Mouse (Mus musculus): ENCODE data around the gene Gtpbp1. TPM values are rescaled to one million over a fixed set of nuclear protein-coding genes. Genes with fewer than 3 reads are reported as not detected.
"Not testable (repeated sequence)": the region's sequence is repeated elsewhere in the genome, so short reads cannot be mapped to it uniquely, and the experiment has no call there.

Gtpbp1 gene
- polyA plus RNA-seq (2017; shearing (Covaris generic)): 10 to 100 TPM; 21.2 to 24.9 TPM

DNA sequence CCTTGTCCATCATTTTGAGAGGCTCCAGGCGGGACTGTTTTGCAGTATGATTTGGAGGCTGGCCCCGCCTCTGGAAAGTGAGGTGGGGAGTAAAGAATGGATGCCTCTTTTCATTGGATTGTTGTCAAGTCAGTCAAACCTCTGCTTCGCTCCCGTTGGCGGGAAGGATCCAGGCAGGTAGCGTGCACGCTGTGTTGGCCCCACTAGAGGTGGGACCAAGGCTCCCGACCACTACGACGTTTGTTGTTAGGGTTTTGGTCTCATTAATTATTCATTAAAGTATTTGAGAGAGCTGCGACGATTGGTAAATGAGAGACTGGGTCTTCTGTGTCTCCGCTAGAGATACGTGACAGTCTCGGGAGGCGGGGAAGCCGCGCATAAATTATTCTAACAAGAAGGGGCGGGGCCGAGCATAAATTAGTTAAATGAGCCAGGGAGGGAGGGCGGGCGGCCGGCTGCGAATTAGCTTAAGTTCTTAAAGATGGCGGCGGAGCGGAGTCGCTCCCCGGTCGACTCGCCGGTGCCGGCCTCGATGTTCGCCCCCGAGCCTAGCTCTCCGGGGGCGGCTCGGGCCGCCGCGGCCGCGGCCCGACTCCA lies at the start of gene Gtpbp1:
Gene Gtpbp1, plus strand, starts transcription at position 420 of the 597 bp plus-strand sequence.
- peak; percentile 78 for ATAC-seq

DNA sequence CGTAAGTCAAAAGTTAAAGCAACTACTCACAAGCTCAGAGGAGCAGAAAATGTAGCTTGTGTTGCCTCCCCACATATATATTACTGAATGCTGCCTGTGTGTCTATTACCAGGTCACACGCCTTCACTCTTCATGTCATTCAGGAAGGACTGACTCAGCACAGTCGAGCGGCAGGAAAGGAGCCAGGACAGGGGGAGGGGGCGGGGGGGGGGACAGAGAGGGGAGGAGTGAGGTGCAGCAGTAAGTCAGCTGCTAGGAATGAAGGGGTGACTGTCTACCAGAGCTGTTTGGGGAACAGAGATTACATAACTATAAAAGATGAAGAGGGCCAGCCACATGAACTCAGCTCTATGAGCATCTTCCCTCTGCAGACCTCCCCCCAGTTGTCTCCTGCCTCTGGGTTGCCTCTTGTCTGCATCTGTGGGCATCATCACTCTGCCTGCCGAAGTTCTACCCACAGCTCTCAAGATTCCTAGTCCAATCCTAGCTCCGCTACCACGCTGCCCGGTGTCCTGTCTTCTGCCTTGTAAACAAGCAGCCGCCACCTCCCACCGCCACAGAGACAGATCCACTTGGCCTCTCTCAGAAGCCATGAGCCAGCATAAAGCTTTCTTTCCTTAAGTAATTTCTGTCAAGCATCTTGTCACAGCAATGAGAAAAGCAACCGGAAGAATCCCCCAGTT lies 49.4 kb upstream of the Gtpbp1 start:
- ATAC-seq: no peak

DNA sequence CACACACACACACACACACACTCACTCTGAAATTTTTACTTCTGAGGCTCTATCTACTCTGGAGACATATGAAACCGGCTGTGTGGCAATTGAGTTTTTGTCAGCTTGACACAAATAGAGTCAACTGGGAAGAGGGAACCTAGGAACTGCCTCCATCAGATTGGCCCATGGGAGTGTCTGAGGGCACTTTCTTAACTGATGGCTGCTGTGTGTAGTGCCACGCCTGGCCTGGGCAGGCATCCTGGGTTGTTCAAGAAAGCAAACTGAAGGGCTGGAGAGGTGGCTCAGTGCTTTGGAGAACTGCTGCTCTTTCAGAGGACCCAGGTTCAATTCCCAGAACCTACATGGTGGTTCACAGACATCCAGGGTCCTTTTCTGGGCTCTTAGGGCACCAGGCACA lies 45.2 kb upstream of the Gtpbp1 start:
- no peak for ATAC-seq

DNA sequence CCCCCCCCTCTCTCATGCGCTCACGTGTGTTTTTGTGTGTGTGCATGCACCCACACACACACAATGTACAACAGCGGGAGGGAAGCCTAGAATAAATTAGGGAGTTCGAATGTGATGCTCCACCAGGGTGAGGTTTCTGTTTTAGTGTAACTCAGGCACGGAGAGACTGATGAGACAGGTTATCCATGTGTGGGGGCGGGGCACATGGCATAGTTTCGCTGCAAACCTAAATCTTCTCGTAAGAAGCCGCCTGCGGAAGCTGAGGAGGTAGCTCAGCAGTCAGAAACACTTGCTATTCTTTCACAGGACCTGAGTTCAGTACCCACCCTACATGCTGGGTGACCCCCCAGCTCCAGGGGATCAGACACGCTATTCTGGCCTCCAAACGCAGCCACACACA lies 42.5 kb upstream of the Gtpbp1 start:
- no peak for ATAC-seq

DNA sequence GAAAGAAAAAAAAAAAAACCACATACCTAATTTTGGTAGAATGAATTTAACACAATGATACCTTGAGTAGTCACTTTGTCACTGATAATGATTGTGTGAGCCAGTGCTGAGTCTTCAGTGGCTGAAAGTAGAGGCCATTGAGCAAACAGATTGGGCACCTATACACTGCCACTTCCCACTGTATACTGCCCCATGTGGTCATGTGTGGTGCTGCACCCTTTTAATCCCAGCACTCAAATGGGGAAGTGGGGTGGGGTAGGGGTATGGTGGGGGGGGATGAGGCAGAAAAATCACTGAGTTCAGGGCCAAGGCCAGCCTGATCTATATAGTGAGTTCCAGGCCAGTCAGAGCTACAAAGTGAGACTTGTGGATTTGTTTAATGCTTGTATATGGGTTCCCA lies 40.1 kb upstream of the Gtpbp1 start:
- ATAC-seq: no peak

DNA sequence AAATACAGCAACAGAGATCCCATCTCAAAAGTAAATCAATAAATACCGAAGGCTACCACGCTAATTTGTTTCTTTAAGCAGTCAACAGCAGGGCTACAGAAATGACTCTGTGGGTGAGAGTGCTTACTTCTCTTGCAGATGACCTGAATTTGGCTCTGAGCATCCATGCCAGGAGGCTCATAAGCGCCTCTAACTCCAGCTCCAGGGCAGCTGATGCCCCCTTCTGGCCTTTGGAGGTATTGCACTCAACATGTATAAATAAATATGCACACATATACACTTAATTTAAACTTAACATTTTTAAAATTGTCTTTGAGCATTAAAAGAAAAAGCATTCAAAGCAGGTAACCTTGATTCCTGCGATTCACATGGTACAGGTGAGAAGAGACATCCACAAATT lies 39.2 kb upstream of the Gtpbp1 start:
- no peak for ATAC-seq

DNA sequence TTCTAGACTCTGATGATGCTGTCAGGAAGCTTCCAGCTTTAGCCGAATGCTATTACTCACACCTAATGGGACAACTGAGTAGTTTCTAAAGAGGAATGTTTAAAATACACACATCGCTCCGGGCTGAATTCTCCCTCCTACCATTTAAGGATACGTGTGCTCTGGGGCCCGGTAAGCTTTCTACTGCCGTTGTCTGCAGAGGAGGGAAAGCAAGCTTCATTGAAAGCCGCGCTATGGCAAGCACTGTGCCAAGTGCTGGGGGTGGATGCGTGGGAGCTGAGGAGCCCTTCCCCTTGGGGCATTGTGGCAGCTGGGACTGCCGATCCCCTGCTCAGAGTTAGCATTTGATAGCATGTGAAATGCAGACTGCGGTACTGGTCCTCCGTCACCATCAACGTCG lies 34.2 kb upstream of the Gtpbp1 start:
- no peak for ATAC-seq

DNA sequence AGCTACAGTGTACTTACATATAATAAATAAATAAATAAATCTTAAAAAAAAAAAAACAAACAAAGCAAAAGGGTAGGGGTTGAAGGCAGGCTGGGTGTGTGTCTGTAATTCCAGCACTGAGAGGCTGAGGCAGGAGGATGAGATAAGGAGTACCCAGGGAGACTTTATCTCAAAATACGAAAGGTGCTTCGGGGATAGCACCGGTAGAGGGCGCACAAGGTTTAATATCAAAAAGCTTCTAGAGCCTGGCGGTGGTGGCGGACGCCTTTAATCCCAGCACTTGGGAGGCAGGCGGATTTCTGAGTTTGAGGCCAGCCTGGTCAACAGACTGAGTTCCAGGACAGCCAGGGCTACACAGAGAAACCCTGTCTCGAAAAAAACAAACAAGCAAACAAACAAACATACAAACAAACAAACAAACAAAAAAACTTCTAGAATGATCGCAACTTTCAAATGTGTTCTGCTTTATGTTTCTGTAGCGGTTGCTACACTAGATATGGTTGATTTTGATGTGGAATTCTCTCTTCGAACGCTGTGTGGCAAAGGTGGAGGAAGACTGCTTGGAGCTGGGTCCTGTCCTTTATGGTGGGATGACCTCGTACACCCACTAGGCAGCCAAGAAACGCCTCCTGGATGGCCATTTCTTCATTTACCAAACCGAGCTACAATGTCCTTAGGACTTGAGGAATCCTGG lies 32.7 kb upstream of the Gtpbp1 start:
- ATAC-seq: peak; percentile 50

DNA sequence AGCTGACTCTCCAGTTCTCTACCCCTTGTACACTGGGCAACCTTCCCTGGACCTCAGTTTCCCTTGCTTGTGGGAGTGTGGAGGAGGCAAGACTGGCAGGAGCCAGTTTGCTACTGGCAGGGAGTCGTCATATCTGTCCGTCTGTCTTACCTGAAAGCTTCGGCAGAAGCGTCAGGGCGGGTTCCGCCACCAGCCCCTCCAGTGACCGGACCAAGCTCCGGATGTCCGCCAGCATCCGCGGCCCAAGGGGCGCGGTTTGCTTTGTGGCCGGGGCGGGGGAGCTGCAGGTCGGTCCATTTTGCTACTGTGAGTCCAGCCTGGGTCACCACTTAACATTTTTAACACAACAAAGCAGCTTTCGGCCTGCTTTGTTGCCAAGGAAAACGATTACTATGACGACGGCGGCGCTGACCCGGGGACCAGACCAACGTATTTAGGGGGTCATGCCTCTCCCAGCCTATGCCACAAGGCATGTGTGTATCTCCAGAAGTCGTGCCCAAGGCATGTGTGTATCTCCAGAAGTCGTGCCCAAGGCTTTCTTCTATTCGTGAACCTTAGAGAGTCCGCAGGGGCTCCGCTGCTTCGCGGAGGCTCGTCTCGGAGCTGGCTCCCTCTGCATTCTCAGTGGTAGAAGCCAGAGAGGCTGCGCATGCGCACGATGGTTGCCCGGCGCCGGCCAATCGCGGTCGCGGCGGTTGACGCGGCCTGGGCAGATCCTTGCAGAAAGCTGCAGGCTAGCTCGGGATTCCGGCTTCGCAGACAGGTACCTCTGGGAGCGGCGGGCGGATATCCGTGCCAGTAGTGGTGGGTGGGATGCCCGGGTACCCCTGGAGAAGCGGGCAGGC lies 31.9 kb upstream of the Gtpbp1 start, which contains the start of the genes Fam227a and Cby1:
Gene Fam227a, minus strand, starts transcription at position 426 of the 845 bp plus-strand sequence.
Gene Cby1, plus strand, starts transcription at position 669 of the 845 bp plus-strand sequence.
- ATAC-seq: peak; percentile 72

DNA sequence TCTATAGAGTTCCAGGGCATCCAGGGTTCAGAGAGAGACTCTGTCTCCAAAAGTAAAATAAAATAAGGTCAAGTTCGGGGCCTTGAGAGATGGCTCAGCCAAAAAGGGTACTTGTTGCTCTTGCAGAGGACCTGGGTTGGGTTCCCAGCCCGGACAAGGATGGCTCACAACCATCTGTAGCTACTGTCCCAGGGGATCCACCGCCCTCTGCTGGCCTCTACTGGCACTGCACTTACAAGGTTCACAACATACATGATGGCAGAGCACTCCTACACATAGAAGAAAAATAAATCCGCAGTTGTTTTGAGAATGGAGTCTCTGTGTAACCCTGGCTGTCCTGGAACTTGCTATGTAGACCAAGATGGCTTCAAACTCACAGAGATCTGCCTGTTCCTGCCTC lies 28.8 kb upstream of the Gtpbp1 start:
- ATAC-seq: no peak

DNA sequence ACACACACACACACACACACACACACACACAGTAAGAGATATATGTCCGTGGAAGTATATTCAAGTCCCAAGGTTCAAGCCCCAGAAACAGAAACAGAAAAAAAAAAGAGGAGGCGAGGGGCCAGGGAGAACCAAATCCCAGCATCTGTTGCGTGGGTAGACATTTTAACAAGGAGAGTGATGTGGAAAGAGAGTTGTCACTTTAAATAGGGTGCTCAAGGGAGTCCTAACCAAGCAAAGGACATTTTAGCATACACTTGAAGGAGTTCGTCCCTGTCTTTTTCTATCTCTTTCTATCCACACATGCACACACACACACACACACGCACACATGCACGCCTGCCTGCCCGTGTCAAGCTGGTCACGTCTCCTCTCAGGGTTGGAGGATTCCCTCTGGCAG lies 26.0 kb upstream of the Gtpbp1 start:
- ATAC-seq: no peak

DNA sequence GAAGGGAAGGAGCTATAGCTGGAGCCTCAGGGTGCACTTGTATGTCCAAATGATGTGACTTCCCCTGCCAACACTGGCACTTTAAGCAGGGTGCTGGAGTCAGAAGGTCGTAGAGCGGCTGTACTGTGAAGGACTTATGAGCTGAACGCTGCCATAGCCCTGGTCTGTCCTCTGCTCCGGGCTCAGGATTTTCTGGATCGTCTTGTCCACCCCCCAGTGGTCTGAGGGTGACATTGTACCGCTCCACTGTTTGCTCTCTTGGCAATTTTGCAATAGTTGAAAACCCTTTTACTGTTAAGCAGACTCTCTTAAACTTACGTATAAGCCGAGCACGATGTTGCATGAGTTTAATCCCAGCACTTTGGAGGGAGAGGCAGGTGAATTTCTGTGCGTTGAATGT lies 21.4 kb upstream of the Gtpbp1 start:
- no peak for ATAC-seq

DNA sequence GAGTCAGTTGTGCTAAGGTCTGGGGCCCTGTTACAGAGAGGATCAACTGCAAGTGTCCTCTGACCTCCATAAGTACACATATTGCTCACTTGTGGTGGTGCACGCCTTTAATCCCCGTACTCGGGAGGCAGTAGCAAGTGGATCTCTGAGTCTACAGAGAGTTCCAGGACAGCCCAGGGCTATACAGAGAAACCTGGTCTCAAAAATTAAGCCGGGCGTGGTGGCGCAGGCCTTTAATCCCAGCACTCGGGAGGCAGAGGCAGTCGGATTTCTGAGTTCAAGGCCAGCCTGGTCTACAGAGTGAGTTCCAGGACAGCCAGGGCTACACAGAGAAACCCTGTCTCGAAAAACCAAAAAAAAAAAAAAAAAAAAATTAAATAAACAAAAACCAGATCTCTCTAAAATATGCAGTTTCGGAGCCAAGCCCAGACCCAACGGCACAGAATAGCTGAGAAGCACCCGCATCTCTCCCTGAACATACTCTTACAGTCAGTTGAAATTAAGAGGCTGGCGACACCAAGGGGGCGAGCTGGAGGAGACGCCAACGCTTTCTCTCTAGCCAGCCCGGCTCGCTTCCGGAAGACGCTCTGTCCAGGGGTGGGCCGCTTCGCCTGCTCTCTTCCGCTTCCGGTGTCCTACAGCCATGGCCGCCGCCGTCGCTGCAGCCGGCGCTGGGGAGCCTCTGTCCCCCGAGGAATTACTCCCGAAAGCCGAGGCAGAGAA lies 20.2 kb upstream of the Gtpbp1 start, which contains the start of gene Tomm22:
Gene Tomm22, plus strand, starts transcription at position 613 of the 723 bp plus-strand sequence.
- peak; percentile 94 for ATAC-seq

DNA sequence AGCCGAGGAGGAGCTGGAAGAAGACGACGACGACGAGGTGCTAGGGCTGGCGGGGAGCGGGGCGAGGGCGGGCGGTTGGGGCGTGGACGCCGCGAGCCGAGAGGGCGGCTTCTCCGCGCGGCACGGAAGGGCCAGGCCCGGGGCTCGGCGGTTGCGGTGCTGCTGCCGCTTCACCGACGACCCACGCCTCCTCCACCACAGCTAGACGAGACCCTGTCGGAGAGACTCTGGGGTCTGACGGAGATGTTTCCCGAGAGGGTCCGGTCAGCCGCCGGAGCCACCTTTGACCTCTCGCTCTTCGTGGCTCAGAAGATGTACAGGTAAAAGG lies 19.7 kb upstream of the Gtpbp1 start:
- peak; percentile 45 for ATAC-seq

DNA sequence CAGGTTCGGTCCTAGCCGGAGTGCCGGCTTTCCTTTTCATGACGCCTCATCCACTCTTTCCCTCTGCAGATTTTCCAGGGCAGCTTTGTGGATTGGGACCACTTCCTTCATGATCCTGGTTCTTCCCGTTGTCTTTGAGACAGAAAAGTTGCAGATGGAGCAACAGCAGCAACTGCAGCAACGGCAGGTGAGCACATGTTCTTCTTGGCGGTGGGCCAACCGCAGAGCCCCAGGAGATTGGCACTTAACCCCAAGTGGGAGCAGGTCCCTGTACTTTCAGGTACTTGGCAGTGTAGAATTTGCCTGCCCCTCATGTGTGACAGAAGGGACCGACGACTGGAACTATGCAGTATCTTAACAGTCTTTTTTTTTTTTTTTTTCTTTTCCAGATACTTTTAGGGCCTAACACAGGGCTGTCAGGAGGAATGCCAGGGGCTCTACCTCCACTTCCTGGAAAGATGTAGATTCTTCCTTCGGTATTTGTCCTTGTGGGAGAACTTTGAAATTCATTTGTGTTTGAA lies 18.8 kb upstream of the Gtpbp1 start:
- not testable (repeated sequence) for ATAC-seq

DNA sequence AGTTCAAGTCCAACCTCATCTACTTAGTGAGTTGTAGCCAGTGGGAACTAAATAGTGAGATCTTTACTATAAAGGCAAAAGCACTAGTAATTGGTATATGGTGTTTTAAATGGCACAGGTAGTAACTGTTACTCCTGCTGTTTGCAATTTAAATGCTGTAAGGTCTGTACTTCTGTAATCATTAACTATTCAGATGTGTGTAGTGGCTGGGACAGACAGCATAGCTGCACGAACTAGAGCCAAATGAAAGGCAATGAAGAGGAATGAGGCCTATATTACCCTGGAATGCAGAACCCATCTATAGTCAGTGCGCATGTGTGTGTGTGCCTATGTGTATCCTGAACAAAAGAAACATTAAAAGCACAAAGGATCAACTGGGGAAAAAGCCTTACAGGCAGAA lies 12.7 kb upstream of the Gtpbp1 start:
- ATAC-seq: no peak

DNA sequence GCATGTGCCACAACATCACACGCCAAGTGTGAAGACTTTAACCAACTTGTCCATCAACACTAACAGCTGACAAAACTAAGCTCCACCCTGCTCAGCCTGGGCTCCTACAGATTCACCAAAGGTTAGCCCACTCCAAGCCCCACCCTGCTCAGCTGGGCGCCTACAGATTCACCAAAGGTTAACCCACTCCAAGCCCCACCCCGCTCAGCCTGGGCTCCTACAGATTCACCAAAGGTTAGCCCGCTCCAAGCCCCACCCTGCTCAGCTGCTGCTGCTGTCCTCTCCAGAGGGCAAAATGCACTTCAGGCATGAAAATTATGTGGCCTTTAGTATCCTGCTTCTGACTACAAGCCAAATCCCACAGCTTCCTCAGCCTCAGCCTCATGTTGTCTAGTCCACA lies 8.7 kb upstream of the Gtpbp1 start:
- no peak for ATAC-seq

DNA sequence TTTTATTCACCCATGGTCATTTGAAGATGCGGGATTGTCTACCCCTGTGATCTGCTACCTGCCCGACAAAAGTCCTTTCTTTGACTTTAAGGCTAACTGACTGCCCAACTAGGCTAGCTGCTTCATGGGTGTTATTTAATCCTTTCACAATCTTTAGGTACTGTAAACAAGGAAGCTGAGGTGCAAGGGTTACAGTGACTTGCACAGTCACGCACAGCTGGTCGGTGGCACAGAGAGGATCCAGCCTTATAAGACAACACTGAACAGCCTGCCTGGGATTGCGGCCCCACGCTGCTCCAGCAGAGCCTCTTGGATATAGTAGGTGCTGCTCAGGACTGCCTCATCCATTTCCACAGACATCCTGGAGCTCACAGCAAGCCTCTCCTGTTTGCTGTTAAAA lies 7.5 kb upstream of the Gtpbp1 start:
- ATAC-seq: no peak

DNA sequence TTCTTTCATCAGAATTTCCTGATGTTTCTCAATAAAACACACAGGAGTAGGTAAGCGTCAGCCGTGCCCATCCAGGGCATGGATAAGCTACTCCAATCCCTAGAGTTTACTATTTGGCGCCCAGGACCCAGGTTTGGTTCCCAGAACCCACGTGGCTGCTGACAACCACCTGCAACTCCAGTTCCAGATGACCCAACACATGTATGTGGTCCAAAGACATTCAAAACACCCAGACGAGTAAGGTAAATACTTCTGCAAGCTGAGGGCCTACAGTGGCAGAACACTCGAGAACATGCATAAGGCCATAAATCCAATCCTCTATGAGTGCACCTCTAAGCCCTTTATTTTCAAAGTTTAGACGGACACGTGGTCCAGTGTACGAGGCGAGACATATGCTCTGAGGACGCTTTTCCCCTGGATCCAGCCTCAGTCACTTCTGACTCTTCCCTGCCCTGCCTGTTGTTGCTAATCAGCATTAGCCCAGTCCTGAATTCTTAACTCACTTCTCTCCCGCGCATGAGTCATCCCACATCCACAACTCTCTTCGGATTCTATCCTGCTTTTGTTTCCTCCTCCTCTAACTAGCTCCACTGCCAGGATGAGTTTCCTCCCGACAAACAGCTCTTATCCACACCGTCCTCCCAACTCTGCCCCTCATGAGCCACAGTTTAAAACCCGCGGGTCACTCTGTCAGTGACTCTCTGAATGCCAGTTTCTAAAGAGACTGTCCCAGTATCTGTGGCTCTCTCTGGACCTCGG lies 6.8 kb upstream of the Gtpbp1 start:
- ATAC-seq: no peak

DNA sequence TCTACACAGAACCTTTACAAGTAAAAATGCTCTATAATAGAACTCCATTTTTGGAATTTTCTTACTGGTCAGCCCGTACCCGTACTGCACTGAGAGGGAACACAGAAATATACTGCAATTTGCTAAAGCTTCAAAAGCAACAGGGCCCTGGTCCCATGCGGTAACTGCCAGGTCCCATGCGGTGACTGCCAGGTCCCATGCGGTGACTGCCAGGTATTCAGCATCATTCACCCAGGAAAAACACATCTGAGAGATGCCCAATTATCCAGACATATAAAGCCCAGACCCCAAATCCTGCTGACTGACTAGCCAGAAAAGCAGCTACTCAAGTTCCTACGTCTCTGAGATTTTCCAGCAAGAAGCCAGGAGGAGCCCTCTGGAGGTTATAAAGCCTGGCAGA lies 6.0 kb upstream of the Gtpbp1 start:
- ATAC-seq: no peak

DNA sequence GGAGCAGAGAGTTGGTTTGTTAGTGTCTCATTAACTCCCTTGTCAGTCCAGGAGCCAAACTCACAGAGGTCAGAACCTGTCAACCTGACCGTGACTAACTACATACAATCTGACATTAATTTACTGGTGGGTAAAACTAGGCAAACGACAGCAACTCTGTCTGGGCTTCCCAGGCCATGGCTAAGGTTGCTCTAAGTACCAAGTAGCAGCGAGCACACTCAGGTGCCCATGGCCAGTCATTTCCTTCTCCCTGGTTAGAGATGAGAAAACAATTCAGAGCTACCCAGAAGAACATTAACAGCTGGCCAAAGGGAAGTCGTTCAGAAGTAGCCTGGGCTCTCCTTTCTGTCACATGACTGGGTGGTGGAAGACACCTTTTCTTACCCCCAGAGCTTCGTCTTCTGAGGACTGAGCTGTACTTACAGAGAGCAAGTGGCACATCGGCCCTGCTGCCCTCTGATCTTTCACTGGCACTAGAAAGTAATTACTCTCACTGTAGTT lies 5.5 kb upstream of the Gtpbp1 start:
- no peak for ATAC-seq
